Mouse (Mus musculus): ENCODE measurements around the gene Phactr4. TPM values are rescaled to one million over a fixed set of nuclear protein-coding genes. Genes with fewer than 3 reads are reported as not detected.

Gene Phactr4
- total and polyA plus RNA-seq, 3 experiments: 7.2 to 79.5 (median 28.7) TPM

- TF ChIP-seq GATA1 (IDR thresholded peaks at IDR 0.05; ENCODE audit: low read depth, low read length) (peak; percentile 95), ZNF384 (IDR thresholded peaks at IDR 0.05; ENCODE audit: low read depth, low read length) (0 out of 2 replicates have a peak, but pooled peaks have one; percentile 55), HCFC1 (IDR thresholded peaks at IDR 0.05; ENCODE audit: low read depth, low read length) (peak; percentile 53; the same call in 1 of the 2 replicates), MAFK (IDR thresholded peaks at IDR 0.05; ENCODE audit: borderline replicate concordance, low read depth, low read length) (peak; percentile 54; the same call in 1 of the 2 replicates), ZC3H11A (IDR thresholded peaks at IDR 0.05; ENCODE audit: low read depth, low read length) (peak; percentile 21; the same call in 1 of the 2 replicates)
These were observed 5.8 kb upstream of the Phactr4 start (continued) for GRCm38 (mm10) chr4:132428022-132428542.

DNA sequence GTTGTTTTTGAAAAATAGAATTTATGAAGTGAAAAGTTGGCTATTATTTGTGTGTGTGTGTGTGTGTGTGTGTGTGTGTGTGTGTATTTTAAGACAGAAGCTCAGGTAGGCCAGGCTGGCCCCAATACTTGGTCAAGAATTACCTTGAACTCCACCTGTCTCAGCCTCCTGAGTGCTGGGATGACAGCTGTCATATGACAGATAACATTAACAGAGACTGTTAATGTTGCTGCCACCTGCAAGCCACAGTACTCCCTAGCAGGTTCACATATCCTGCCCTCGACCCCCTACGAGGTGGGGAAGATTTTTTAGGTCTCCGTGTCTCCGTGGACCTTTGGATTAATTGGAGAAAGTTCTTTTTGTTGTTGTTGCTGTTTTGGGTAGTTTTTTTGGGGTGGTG lies 5.2 kb upstream of the Phactr4 start:
- TF ChIP-seq GABPA (IDR thresholded peaks at IDR 0.05; ENCODE audit: low read depth, low read length) (no peak), KAT2A (conservative IDR thresholded peaks at IDR 0.05; ENCODE audit: low read depth, low read length) (no peak), TCF12 (IDR thresholded peaks at IDR 0.05; ENCODE audit: low read depth, low read length) (no peak; the same call in 1 of the 2 replicates), BHLHE40 (IDR thresholded peaks at IDR 0.05; ENCODE audit: borderline replicate concordance, low read depth, low read length) (no peak), ELF1 (IDR thresholded peaks at IDR 0.05; ENCODE audit: low read depth, low read length) (no peak), USF2 (IDR thresholded peaks at IDR 0.05; ENCODE audit: borderline replicate concordance in 1 of 2, insufficient read depth in 1 of 2, low read depth in 1 of 2, low read length in 2 of 2) (no peak), RAD21 (IDR thresholded peaks at IDR 0.05; ENCODE audit: low read depth, low read length) (no peak), TBP (IDR thresholded peaks at IDR 0.05; ENCODE audit: low read depth, low read length) (no peak)
- Histone ChIP-seq H3K9ac (ENCODE audit: control insufficient read depth, low read depth, low read length, poor library complexity, severe bottlenecking) (no peak overlapping the region), H3K36me3 (ENCODE audit: control insufficient read depth in 1 of 2, insufficient read depth in 2 of 2, low read length in 2 of 2) (peaks cover 0 to 30% of the 10 kb centered on the region in 2 experiments; a peak in 2 of 4 replicates), H3K27ac (ENCODE audit: control insufficient read depth, low read depth, low read length) (peak overlapping the region; percentile 59), H3K4me1 (ENCODE audit: control insufficient read depth in 1 of 2, insufficient read depth in 2 of 2, low read length in 2 of 2) (peaks cover 10 to 36% of the 10 kb centered on the region in 2 experiments; a peak in 3 of 4 replicates), H3K4me3 (ENCODE audit: control insufficient read depth in 1 of 2, insufficient read depth in 1 of 2, low read depth in 2 of 2, low read length in 2 of 2) (no peak overlapping the region), H3K9me3 (replicated peaks; ENCODE audit: insufficient read depth, low read length) (no peaks in the 10 kb centered on the region), H3K27me3 (ENCODE audit: control insufficient read depth in 1 of 2, insufficient read depth in 2 of 2, low read length in 2 of 2) (no peaks in the 10 kb centered on the region), H3K79me2 (ENCODE audit: control insufficient read depth, insufficient read depth, low read length, poor library complexity) (no peaks in the 10 kb centered on the region; the same call in 1 of the 2 replicates)
- no peak for DNase-seq (ENCODE audit: low read depth, low spot score)

GRCm38 (mm10) chr4:132426021-132426420 lies 3.7 kb upstream of the Phactr4 start:
- H3K9me3 ChIP-seq (replicated peaks; ENCODE audit: insufficient read depth, low read length): no peaks in the 10 kb centered on the region
- TF ChIP-seq EP300 (IDR thresholded peaks at IDR 0.05; ENCODE audit: low read depth in 1 of 2, low read length in 2 of 2) (peak; percentile 25 to 61; a peak in 3 of 4 replicates), ZC3H11A (IDR thresholded peaks at IDR 0.05; ENCODE audit: low read depth, low read length) (no peak), GATA1 (IDR thresholded peaks at IDR 0.05; ENCODE audit: low read depth, low read length) (peak; percentile 66), CTCF (IDR thresholded peaks at IDR 0.05 in 2 of 3, conservative IDR thresholded peaks at IDR 0.05 in 1 of 3; ENCODE audit: control insufficient read depth in 1 of 3, insufficient read depth in 1 of 3, low read depth in 2 of 3, low read length in 3 of 3, poor library complexity in 1 of 3, severe bottlenecking in 1 of 3) (no peak), ETS1 (IDR thresholded peaks at IDR 0.05; ENCODE audit: low read depth, low read length) (peak; percentile 75; the same call in 1 of the 2 replicates), SIN3A (IDR thresholded peaks at IDR 0.05; ENCODE audit: low read length) (peak; percentile 43; the same call in 1 of the 2 replicates), TAL1 (IDR thresholded peaks at IDR 0.05; ENCODE audit: low read length) (peak; percentile 62), HCFC1 (IDR thresholded peaks at IDR 0.05; ENCODE audit: low read depth, low read length) (0 out of 2 replicates have a peak, but pooled peaks have one; percentile 31), TCF12 (IDR thresholded peaks at IDR 0.05; ENCODE audit: low read depth, low read length) (peak; percentile 50; the same call in 1 of the 2 replicates), USF1 (IDR thresholded peaks at IDR 0.05; ENCODE audit: low read depth, low read length) (no peak), GABPA (IDR thresholded peaks at IDR 0.05; ENCODE audit: low read depth, low read length) (no peak), ZKSCAN1 (IDR thresholded peaks at IDR 0.05; ENCODE audit: low read depth, low read length) (no peak), BHLHE40 (IDR thresholded peaks at IDR 0.05; ENCODE audit: borderline replicate concordance, low read depth, low read length) (no peak)
- H3K9ac ChIP-seq (ENCODE audit: control insufficient read depth, low read depth, low read length, poor library complexity, severe bottlenecking): peak overlapping the region; percentile 55
- H3K79me2 ChIP-seq (ENCODE audit: control insufficient read depth, insufficient read depth, low read length, poor library complexity): peaks cover 12% of the 10 kb centered on the region; the same call in 1 of the 2 replicates
- peak; percentile 82 for DNase-seq (ENCODE audit: low read depth, low spot score)
- H3K4me3 ChIP-seq (ENCODE audit: control insufficient read depth in 1 of 2, insufficient read depth in 1 of 2, low read depth in 2 of 2, low read length in 2 of 2): no peak overlapping the region
- no peaks in the 10 kb centered on the region for H3K27me3 ChIP-seq (ENCODE audit: control insufficient read depth in 1 of 2, insufficient read depth in 2 of 2, low read length in 2 of 2)
- H3K27ac ChIP-seq (ENCODE audit: control insufficient read depth, low read depth, low read length): peak overlapping the region; percentile 88
- peaks cover 10 to 35% of the 10 kb centered on the region in 2 experiments; a peak in 3 of 4 replicates for H3K4me1 ChIP-seq (ENCODE audit: control insufficient read depth in 1 of 2, insufficient read depth in 2 of 2, low read length in 2 of 2)
- peaks cover 0 to 32% of the 10 kb centered on the region in 2 experiments; a peak in 2 of 4 replicates for H3K36me3 ChIP-seq (ENCODE audit: control insufficient read depth in 1 of 2, insufficient read depth in 2 of 2, low read length in 2 of 2)
